Mouse (Mus musculus) layer of hippocampus, adult 11-12 months (tissue): ENCODE results near the gene Isg15.

ENCODE experiments used
- DNase-seq: peaks from one replicate; pipeline ENCODE4 v3.0.0; 2022; ENCODE audit warnings: low spot score

The Isg15 gene

GRCm38 (mm10) chr4:156203001-156203412, 2.4 kb upstream of the Isg15 start, which contains the start of gene AW011738:
TSS of gene AW011738 (plus strand) at chr4:156203304.
- DNase-seq: peak; percentile 63

- no peak for DNase-seq
These were observed 1.9 kb upstream of the Isg15 start for GRCm38 (mm10) chr4:156202462-156202893.

- peak; percentile 83 for DNase-seq
These were observed 2.8 kb downstream of the Isg15 start for GRCm38 (mm10) chr4:156197829-156198205.

- DNase-seq: peak; percentile 53
These were observed 3.3 kb downstream of the Isg15 start, which contains the start of gene Agrn for GRCm38 (mm10) chr4:156197131-156197828. TSS of gene Agrn (minus strand) at chr4:156197488.

- no peak for DNase-seq
These were observed 4.4 kb downstream of the Isg15 start for GRCm38 (mm10) chr4:156195927-156196870.

- no peak for DNase-seq
These were observed 6.3 kb downstream of the Isg15 start for GRCm38 (mm10) chr4:156194346-156194745.

GRCm38 (mm10) chr4:156193906-156194305, 6.7 kb downstream of the Isg15 start:
- DNase-seq: no peak

- DNase-seq: no peak
These were observed 7.4 kb downstream of the Isg15 start for GRCm38 (mm10) chr4:156193200-156193590.

GRCm38 (mm10) chr4:156192421-156193199, 8.0 kb downstream of the Isg15 start:
- DNase-seq: no peak

- DNase-seq: peak; percentile 57
These were observed 11.8 kb downstream of the Isg15 start for GRCm38 (mm10) chr4:156188811-156189323.

- DNase-seq: no peak
These were observed 12.3 kb downstream of the Isg15 start for GRCm38 (mm10) chr4:156188162-156188810.

- DNase-seq: peak; percentile 48
These were observed 14.4 kb downstream of the Isg15 start for GRCm38 (mm10) chr4:156185950-156186850.

GRCm38 (mm10) chr4:156185456-156185949, 15.1 kb downstream of the Isg15 start:
- DNase-seq: no peak

GRCm38 (mm10) chr4:156184291-156184954, 16.2 kb downstream of the Isg15 start:
- no peak for DNase-seq

GRCm38 (mm10) chr4:156183747-156184146, 16.9 kb downstream of the Isg15 start:
- no peak for DNase-seq

- DNase-seq: no peak
These were observed 23.0 kb downstream of the Isg15 start for GRCm38 (mm10) chr4:156177630-156178029.

GRCm38 (mm10) chr4:156171828-156172227, 28.8 kb downstream of the Isg15 start:
- DNase-seq: no peak

GRCm38 (mm10) chr4:156169129-156169528, 31.5 kb downstream of the Isg15 start:
- no peak for DNase-seq

GRCm38 (mm10) chr4:156168611-156169010, 32.0 kb downstream of the Isg15 start:
- DNase-seq: no peak
